Mouse (Mus musculus): ENCODE results near the gene Adck2.
A peak's percentile ranks its signal among the peaks of the same experiment; 100 is the strongest.

Gene Adck2

GRCm38 (mm10) chr6:39559276-39559939 is 14.3 kb upstream of the Adck2 start:
- no peak for DNase-seq

- peak; percentile 74 to 87 for DNase-seq
These were observed 11.3 kb upstream of the Adck2 start for GRCm38 (mm10) chr6:39562166-39563015.

GRCm38 (mm10) chr6:39567528-39567927 is 6.1 kb upstream of the Adck2 start:
- peak in 1 of 2 experiments; percentile 32 for DNase-seq

- DNase-seq: no peak
These were observed 3.2 kb upstream of the Adck2 start for GRCm38 (mm10) chr6:39570426-39570825.

- DNase-seq: peak; percentile 37 to 38
These were observed 839 bp downstream of the Adck2 start for GRCm38 (mm10) chr6:39574555-39574869.

- no peak for DNase-seq
These were observed 1.3 kb downstream of the Adck2 start for GRCm38 (mm10) chr6:39574951-39575350.

GRCm38 (mm10) chr6:39579552-39579951 is 5.9 kb downstream of the Adck2 start:
- no peak for DNase-seq

- no peak for DNase-seq
These were observed 6.9 kb downstream of the Adck2 start for GRCm38 (mm10) chr6:39580558-39580957.

- no peak for DNase-seq
These were observed 7.6 kb downstream of the Adck2 start for GRCm38 (mm10) chr6:39581087-39581784.

GRCm38 (mm10) chr6:39585517-39585916 is 11.8 kb downstream of the Adck2 start, which contains the start of gene Gm42420:
TSS of gene Gm42420 (plus strand) at chr6:39585753.
- no peak for DNase-seq

GRCm38 (mm10) chr6:39591481-39591880 is 17.8 kb downstream of the Adck2 start:
- no peak for DNase-seq

- DNase-seq: peak; percentile 94 to 95
These were observed 18.9 kb downstream of the Adck2 start, which contains the start of gene Ndufb2 for GRCm38 (mm10) chr6:39592401-39593214. TSS of gene Ndufb2 (plus strand) at chr6:39592574.

- DNase-seq: no peak
These were observed 27.2 kb downstream of the Adck2 start for GRCm38 (mm10) chr6:39600851-39601250.

GRCm38 (mm10) chr6:39601828-39602227 is 28.2 kb downstream of the Adck2 start:
- DNase-seq: no peak

GRCm38 (mm10) chr6:39604565-39604964 is 30.9 kb downstream of the Adck2 start:
- DNase-seq: no peak

- no peak for DNase-seq
These were observed 32.4 kb downstream of the Adck2 start for GRCm38 (mm10) chr6:39606056-39606455.

GRCm38 (mm10) chr6:39606862-39607261 is 33.2 kb downstream of the Adck2 start:
- DNase-seq: peak in 1 of 2 experiments; percentile 14

GRCm38 (mm10) chr6:39607365-39607764 is 33.7 kb downstream of the Adck2 start:
- no peak for DNase-seq

- DNase-seq: no peak
These were observed 36.5 kb downstream of the Adck2 start for GRCm38 (mm10) chr6:39610207-39610606.

GRCm38 (mm10) chr6:39611296-39611695 is 37.6 kb downstream of the Adck2 start:
- DNase-seq: peak; percentile 15 to 19
